Mouse (Mus musculus) cortical plate, adult 2 months (tissue): ENCODE measurements around the gene Medag. TPM values are rescaled to one million over a fixed set of nuclear protein-coding genes. Genes with fewer than 3 reads are reported as not detected.
A peak's percentile ranks its signal among the peaks of the same experiment; 100 is the strongest.

Experiments
- H3K27ac ChIP-seq: fragments of 200-500 bp; 2 replicates; pipeline ENCODE4 v1.5.1; 2012; ENCODE audit warnings: low read length, control low read depth, inconsistent platforms; ENCODE audit not compliant: insufficient read depth
- H3K4me1 ChIP-seq: fragments of 200-500 bp; 2 replicates; pipeline ENCODE4 v1.6.1; 2011; ENCODE audit warnings: low read length; ENCODE audit not compliant: control insufficient read depth, insufficient read depth
- H3K4me3 ChIP-seq: fragments of 200-500 bp; 2 replicates; pipeline ENCODE4 v1.5.1; 2011; ENCODE audit warnings: mild to moderate bottlenecking, low read length, control low read depth; ENCODE audit not compliant: insufficient read depth
- CTCF ChIP-seq: fragments of 200-500 bp; IDR thresholded peaks from 2 replicates; pipeline ENCODE4 v1.5.1; 2011; ENCODE audit warnings: mild to moderate bottlenecking, control low read depth, low read length; ENCODE audit not compliant: insufficient read depth; ENCODE audit errors: extremely low read depth
- POLR2A ChIP-seq: fragments of 200-500 bp; IDR thresholded peaks from 2 replicates; pipeline ENCODE4 v1.6.1; 2011; ENCODE audit warnings: mild to moderate bottlenecking, low read length, control low read depth; ENCODE audit not compliant: insufficient read depth; ENCODE audit errors: extremely low read depth
- polyA plus RNA-seq: library from polyadenylated mRNA; depleted of rRNA; stranded (reverse); fragments of >200 nt; gene quantifications from 2 replicates; pipeline ENCODE4 v1.2.3, GENCODE M21; 2012

The Medag gene
- polyA plus RNA-seq, 1 experiment = 10.5 TPM

- H3K27ac ChIP-seq = no peak overlapping the region
- H3K4me1 ChIP-seq = peaks cover 7% of the 10 kb centered on the region
- no peak overlapping the region for H3K4me3 ChIP-seq
- TF ChIP-seq POLR2A (no peak), CTCF (no peak)
Observed at GRCm38 (mm10) chr5:149373224-149373623, 38.3 kb upstream of the Medag start.

- TF ChIP-seq CTCF (no peak), POLR2A (no peak)
- Histone ChIP-seq H3K4me3 (no peak overlapping the region), H3K27ac (no peak overlapping the region), H3K4me1 (peaks cover 7% of the 10 kb centered on the region)
Observed at GRCm38 (mm10) chr5:149374026-149374425, 37.5 kb upstream of the Medag start.

GRCm38 (mm10) chr5:149375074-149375888, 36.3 kb upstream of the Medag start:
- Histone ChIP-seq H3K4me1 (peaks cover 11% of the 10 kb centered on the region), H3K4me3 (no peak overlapping the region), H3K27ac (no peak overlapping the region)
- TF ChIP-seq CTCF (no peak), POLR2A (no peak)

- TF ChIP-seq CTCF (peak; percentile 93), POLR2A (no peak)
- Histone ChIP-seq H3K27ac (no peak overlapping the region), H3K4me3 (no peak overlapping the region), H3K4me1 (peaks cover 13% of the 10 kb centered on the region)
Observed at GRCm38 (mm10) chr5:149375889-149376212, 35.7 kb upstream of the Medag start.

GRCm38 (mm10) chr5:149376367-149376766, 35.2 kb upstream of the Medag start:
- peaks cover 16% of the 10 kb centered on the region for H3K4me1 ChIP-seq
- no peak overlapping the region for H3K27ac ChIP-seq
- H3K4me3 ChIP-seq = no peak overlapping the region
- TF ChIP-seq CTCF (no peak), POLR2A (no peak)

DNA sequence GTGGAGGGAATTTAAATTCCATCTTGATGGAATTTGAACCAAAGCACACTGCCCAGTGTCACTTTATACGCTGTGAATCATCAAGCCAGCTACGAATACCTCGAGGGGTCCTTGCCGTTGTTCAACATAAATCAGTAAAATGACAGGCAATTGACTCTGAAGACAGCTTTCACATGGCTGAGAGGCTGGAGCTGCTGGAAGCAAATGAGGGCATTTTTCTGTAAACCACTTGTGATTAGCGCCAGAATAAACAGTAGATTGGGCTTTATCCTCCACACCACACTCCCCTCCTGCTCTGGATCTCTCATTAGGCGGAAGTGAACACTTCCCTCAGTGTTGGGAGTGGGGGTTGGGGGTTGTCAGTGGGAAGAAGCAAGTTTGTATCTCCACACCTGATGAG, 34.3 kb upstream of the Medag start:
- Histone ChIP-seq H3K27ac (no peak overlapping the region), H3K4me3 (no peak overlapping the region), H3K4me1 (peaks cover 17% of the 10 kb centered on the region)
- TF ChIP-seq POLR2A (no peak), CTCF (no peak)

- Histone ChIP-seq H3K4me3 (no peak overlapping the region), H3K4me1 (peaks cover 17% of the 10 kb centered on the region), H3K27ac (no peak overlapping the region)
- no peak for TF ChIP-seq CTCF
- no peak for TF ChIP-seq POLR2A
Observed at GRCm38 (mm10) chr5:149378566-149378965, 33.0 kb upstream of the Medag start.

GRCm38 (mm10) chr5:149379131-149379784, 32.3 kb upstream of the Medag start:
- TF ChIP-seq CTCF = no peak
- no peak for TF ChIP-seq POLR2A

DNA sequence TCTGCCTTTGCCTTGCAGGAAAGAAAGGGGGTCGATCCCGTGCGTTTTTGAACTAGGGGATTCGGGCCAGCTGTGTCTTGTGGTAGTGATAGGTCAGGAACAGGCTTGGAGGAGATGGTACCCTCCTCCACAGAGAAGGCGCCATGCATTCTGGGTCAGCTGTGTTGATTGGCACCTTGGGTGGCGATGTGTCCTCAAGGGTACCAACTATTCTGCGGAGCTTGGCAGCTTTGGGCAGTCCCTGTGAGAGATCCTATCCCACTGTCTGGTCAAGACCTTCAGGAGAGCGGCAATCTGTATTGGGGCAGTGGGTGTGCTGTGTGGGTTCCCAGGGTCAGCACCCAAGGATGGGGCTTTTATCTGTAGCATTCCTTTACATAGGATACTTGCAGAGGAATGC, 31.7 kb upstream of the Medag start:
- TF ChIP-seq POLR2A = no peak
- TF ChIP-seq CTCF = no peak
- Histone ChIP-seq H3K27ac (0 out of 2 replicates have a peak overlapping the region, but pooled peaks have one; percentile 53), H3K4me3 (no peak overlapping the region), H3K4me1 (peaks cover 10% of the 10 kb centered on the region)

More at GRCm38 (mm10) chr5:149379131-149379784, 32.3 kb upstream of the Medag start:
- H3K27ac ChIP-seq = no peak overlapping the region
- no peak overlapping the region for H3K4me3 ChIP-seq
- peaks cover 13% of the 10 kb centered on the region for H3K4me1 ChIP-seq
